Mouse (Mus musculus): ENCODE measurements around the gene Prpf31. TPM values are rescaled to one million over a fixed set of nuclear protein-coding genes. Genes with fewer than 3 reads are reported as not detected.

The Prpf31 gene
- polyA plus RNA-seq, 1 experiment from 2014 or later = 102 TPM

- 86% methylated on average over 3 of the region's 3 CpGs for WGBS
- ATAC-seq (no peak), DNase-seq (ENCODE audit: low spot score) (no peak)
- no peak overlapping the region for H3K27ac ChIP-seq (ENCODE audit: low read depth, low read length)
- no peak overlapping the region for H3K9ac ChIP-seq (ENCODE audit: low read length)
- H3K27me3 ChIP-seq (replicated peaks; ENCODE audit: control insufficient read depth, insufficient read depth, low read length) = no peaks in the 10 kb centered on the region
- no peaks in the 10 kb centered on the region for H3K9me3 ChIP-seq (replicated peaks; ENCODE audit: control insufficient read depth, low read length)
- no peak overlapping the region for H3K4me3 ChIP-seq (ENCODE audit: low read depth, low read length)
- H3K36me3 ChIP-seq (ENCODE audit: control insufficient read depth, insufficient read depth, low read length) = no peaks in the 10 kb centered on the region
- no peak overlapping the region for H3K4me2 ChIP-seq (ENCODE audit: low read length)
- peaks cover 5% of the 10 kb centered on the region for H3K4me1 ChIP-seq (ENCODE audit: control insufficient read depth, insufficient read depth, low read length)
These were observed 15.8 kb upstream of the Prpf31 start for GRCm38 (mm10) chr7:3614021-3614420.

GRCm38 (mm10) chr7:3616057-3616388 lies 13.8 kb upstream of the Prpf31 start, which contains the start of gene Oscar:
TSS of gene Oscar (minus strand) at chr7:3616157.
- H3K4me3 ChIP-seq (ENCODE audit: low read depth, low read length) = peak within 1 kb of the TSS; percentile 61
- no peak within 1 kb of the TSS; the same call in 1 of the 2 replicates for H3K4me2 ChIP-seq (ENCODE audit: low read length)
- 76% methylated on average over 4 of the region's 4 CpGs for WGBS
- peaks cover 5% of the 10 kb centered on the region for H3K4me1 ChIP-seq (ENCODE audit: control insufficient read depth, insufficient read depth, low read length)
- no peak for DNase-seq (ENCODE audit: low spot score)
- no peaks in the 10 kb centered on the region for H3K27me3 ChIP-seq (replicated peaks; ENCODE audit: control insufficient read depth, insufficient read depth, low read length)
- no peak within 1 kb of the TSS for H3K9ac ChIP-seq (ENCODE audit: low read length)
- no peaks in the 10 kb centered on the region for H3K9me3 ChIP-seq (replicated peaks; ENCODE audit: control insufficient read depth, low read length)
- no peak within 1 kb of the TSS for H3K27ac ChIP-seq (ENCODE audit: low read depth, low read length)
- ATAC-seq = no peak
- peaks cover 15% of the 10 kb centered on the region for H3K36me3 ChIP-seq (ENCODE audit: control insufficient read depth, insufficient read depth, low read length)

DNA sequence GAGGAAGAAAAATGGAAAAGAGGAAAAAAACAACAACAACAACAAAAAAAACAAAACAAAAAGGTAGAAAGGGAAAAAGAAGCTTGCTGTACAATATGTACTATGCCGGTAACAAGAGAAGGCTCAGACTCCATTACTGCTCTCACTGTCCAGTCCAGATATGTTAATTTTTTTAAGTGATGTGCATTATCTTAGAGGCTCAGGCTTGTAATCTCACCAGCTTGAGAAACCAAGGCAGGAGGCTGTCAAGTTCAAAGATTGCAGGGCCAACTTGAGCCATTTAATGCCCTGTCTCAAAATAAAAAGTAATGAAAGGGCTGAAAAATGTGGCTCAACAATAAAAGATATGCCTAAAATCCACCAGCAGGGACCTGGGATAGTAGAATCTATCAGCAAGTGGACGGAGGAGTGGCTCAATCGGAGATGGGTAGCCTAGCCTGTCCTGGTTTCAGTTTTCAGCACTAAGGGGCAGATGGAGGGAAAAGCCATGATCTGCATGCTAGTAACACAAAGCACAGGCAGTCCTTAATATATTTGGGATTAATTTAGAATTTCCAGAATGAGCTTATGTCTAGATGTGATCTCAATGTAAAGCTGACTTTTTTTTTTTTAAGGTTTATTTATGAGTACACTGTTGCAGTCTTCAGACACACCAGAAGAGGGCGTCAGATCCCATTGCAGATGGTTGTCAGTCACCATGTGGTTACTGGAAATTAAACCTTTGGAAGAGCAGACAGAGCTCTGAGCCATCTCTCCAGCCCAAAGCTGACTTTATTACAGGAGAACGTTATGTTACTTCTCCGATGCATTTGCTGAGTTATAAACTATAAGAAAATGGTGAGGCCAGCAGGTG lies 13.2 kb upstream of the Prpf31 start:
- no peak overlapping the region for H3K9ac ChIP-seq (ENCODE audit: low read length)
- H3K9me3 ChIP-seq (replicated peaks; ENCODE audit: control insufficient read depth, low read length) = no peaks in the 10 kb centered on the region
- no peak overlapping the region; the same call in 1 of the 2 replicates for H3K4me2 ChIP-seq (ENCODE audit: low read length)
- 45% methylated on average over 6 of the region's 6 CpGs for WGBS
- peak overlapping the region; percentile 61 for H3K4me3 ChIP-seq (ENCODE audit: low read depth, low read length)
- peak; percentile 40 for ATAC-seq
- DNase-seq (ENCODE audit: low spot score) = no peak
- H3K27me3 ChIP-seq (replicated peaks; ENCODE audit: control insufficient read depth, insufficient read depth, low read length) = no peaks in the 10 kb centered on the region
- H3K36me3 ChIP-seq (ENCODE audit: control insufficient read depth, insufficient read depth, low read length) = peaks cover 20% of the 10 kb centered on the region
- H3K4me1 ChIP-seq (ENCODE audit: control insufficient read depth, insufficient read depth, low read length) = peaks cover 5% of the 10 kb centered on the region
- H3K27ac ChIP-seq (ENCODE audit: low read depth, low read length) = no peak overlapping the region

DNA sequence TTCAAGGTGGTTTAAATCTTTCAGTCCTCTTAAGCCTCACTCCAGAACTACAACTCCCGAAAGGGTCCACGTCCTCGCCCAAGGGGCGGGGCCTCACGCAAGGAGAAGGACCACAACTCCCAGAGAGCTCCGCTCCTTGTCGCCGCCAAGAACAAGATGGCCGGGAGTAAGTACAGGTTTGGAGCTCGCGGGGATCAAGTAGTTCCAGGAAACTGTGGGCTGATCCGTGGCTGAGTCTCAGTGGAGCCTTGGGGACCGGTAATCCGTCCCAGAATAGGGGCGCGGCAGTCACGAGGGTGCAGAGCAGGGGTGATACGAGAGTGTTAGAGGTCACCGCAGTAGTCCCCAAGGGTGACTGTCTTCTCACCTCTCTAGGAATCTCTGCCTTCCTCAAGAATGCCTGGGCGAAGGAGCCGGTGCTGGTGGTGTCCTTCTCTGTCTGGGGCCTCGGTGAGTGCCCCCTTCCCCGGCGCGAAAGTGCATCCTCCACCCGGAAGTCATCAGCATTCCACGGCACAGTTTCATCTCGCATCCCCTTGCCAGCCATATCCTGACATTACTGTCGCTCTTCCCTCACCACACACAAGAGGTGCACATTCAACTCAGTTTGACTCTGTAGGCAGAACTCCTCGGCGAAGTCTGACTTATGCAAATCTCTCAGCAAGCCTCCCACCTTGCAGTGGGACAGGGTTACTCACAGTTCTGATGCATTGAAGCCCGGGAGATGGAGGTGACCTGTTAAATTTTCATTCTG lies 12.4 kb upstream of the Prpf31 start, which contains the start of gene Ndufa3:
TSS of gene Ndufa3 (plus strand) at position 132 of the 754 bp plus-strand sequence.
- Histone ChIP-seq H3K4me3 (ENCODE audit: low read depth, low read length) (peak within 1 kb of the TSS; percentile 61), H3K36me3 (ENCODE audit: control insufficient read depth, insufficient read depth, low read length) (peaks cover 28% of the 10 kb centered on the region), H3K4me2 (ENCODE audit: low read length) (peak within 1 kb of the TSS; percentile 70), H3K4me1 (ENCODE audit: control insufficient read depth, insufficient read depth, low read length) (peaks cover 5% of the 10 kb centered on the region), H3K9ac (ENCODE audit: low read length) (peak within 1 kb of the TSS; percentile 79), H3K27me3 (replicated peaks; ENCODE audit: control insufficient read depth, insufficient read depth, low read length) (no peaks in the 10 kb centered on the region), H3K9me3 (replicated peaks; ENCODE audit: control insufficient read depth, low read length) (no peaks in the 10 kb centered on the region), H3K27ac (ENCODE audit: low read depth, low read length) (no peak within 1 kb of the TSS)
- DNase-seq (ENCODE audit: low spot score) (peak; percentile 96), ATAC-seq (peak; percentile 97)
- WGBS = 2% methylated on average over 32 of the region's 32 CpGs

GRCm38 (mm10) chr7:3629030-3629429 lies 755 bp upstream of the Prpf31 start:
- 0 out of 2 replicates have a peak overlapping the region, but pooled peaks have one; percentile 14 for H3K27ac ChIP-seq (ENCODE audit: low read depth, low read length)
- DNase-seq (ENCODE audit: low spot score) (no peak), ATAC-seq (peak; percentile 35)
- H3K4me2 ChIP-seq (ENCODE audit: low read length) = peak overlapping the region; percentile 98
- peaks cover 23% of the 10 kb centered on the region for H3K36me3 ChIP-seq (ENCODE audit: control insufficient read depth, insufficient read depth, low read length)
- no peaks in the 10 kb centered on the region for H3K27me3 ChIP-seq (replicated peaks; ENCODE audit: control insufficient read depth, insufficient read depth, low read length)
- no peaks in the 10 kb centered on the region for H3K9me3 ChIP-seq (replicated peaks; ENCODE audit: control insufficient read depth, low read length)
- H3K9ac ChIP-seq (ENCODE audit: low read length) = peak overlapping the region; percentile 78
- H3K4me1 ChIP-seq (ENCODE audit: control insufficient read depth, insufficient read depth, low read length) = peaks cover 14% of the 10 kb centered on the region
- H3K4me3 ChIP-seq (ENCODE audit: low read depth, low read length) = peak overlapping the region; percentile 62
- WGBS = 37% methylated on average over 4 of the region's 4 CpGs

DNA sequence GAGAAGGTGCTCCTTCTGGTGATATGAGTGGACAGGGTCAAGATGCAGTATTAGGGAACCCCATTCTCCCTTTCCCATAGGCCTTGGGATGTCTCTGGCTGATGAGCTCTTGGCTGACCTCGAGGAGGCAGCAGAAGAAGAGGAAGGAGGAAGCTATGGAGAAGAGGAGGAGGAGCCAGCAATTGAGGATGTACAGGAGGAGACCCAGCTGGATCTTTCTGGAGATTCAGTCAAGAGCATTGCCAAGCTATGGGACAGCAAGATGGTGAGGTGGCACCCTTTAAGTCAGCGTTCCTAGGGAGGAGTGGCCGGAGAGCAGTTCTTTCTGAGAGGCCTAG lies 662 bp downstream of the Prpf31 start:
- H3K36me3 ChIP-seq (ENCODE audit: control insufficient read depth, insufficient read depth, low read length) = peaks cover 30% of the 10 kb centered on the region
- H3K4me2 ChIP-seq (ENCODE audit: low read length) = peak overlapping the region; percentile 79
- no peaks in the 10 kb centered on the region for H3K27me3 ChIP-seq (replicated peaks; ENCODE audit: control insufficient read depth, insufficient read depth, low read length)
- H3K9ac ChIP-seq (ENCODE audit: low read length) = peak overlapping the region; percentile 78
- peak overlapping the region; percentile 62 for H3K4me3 ChIP-seq (ENCODE audit: low read depth, low read length)
- no peak for DNase-seq (ENCODE audit: low spot score)
- 61% methylated on average over 3 of the region's 3 CpGs for WGBS
- no peak for ATAC-seq
- H3K9me3 ChIP-seq (replicated peaks; ENCODE audit: control insufficient read depth, low read length) = no peaks in the 10 kb centered on the region
- no peak overlapping the region for H3K27ac ChIP-seq (ENCODE audit: low read depth, low read length)
- H3K4me1 ChIP-seq (ENCODE audit: control insufficient read depth, insufficient read depth, low read length) = peaks cover 14% of the 10 kb centered on the region

DNA sequence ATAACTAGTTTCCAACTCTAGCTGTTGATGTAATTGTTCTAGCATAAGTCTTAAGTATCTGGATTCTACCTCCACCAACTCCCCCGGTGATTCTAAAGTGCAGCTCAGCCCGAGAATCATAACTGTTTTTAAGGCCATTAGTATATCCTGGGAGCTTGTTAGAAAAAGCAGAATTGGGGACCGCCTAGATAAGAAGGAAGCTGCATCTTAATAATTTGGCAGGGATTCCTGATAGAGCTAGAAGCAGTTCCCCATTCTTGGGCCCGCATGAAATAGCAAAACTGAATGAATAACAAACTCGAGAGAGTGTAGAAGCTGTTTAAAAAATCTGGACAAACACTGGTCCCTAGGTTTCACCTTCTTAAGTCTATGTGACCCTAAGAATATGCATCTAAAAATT lies 13.6 kb downstream of the Prpf31 start:
- no peak overlapping the region for H3K9ac ChIP-seq (ENCODE audit: low read length)
- H3K27me3 ChIP-seq (replicated peaks; ENCODE audit: control insufficient read depth, insufficient read depth, low read length) = no peaks in the 10 kb centered on the region
- WGBS = 71% methylated on average over 5 of the region's 5 CpGs
- H3K4me1 ChIP-seq (ENCODE audit: control insufficient read depth, insufficient read depth, low read length) = peaks cover 24% of the 10 kb centered on the region
- DNase-seq (ENCODE audit: low spot score) = no peak
- no peak overlapping the region for H3K4me3 ChIP-seq (ENCODE audit: low read depth, low read length)
- no peak for ATAC-seq
- H3K36me3 ChIP-seq (ENCODE audit: control insufficient read depth, insufficient read depth, low read length) = peaks cover 36% of the 10 kb centered on the region
- no peak overlapping the region for H3K4me2 ChIP-seq (ENCODE audit: low read length)
- H3K9me3 ChIP-seq (replicated peaks; ENCODE audit: control insufficient read depth, low read length) = no peaks in the 10 kb centered on the region
- no peak overlapping the region for H3K27ac ChIP-seq (ENCODE audit: low read depth, low read length)

- H3K27me3 ChIP-seq (replicated peaks; ENCODE audit: control insufficient read depth, insufficient read depth, low read length) = no peaks in the 10 kb centered on the region
- peak overlapping the region; percentile 62 for H3K4me2 ChIP-seq (ENCODE audit: low read length)
- DNase-seq (ENCODE audit: low spot score) (no peak), ATAC-seq (no peak)
- peak overlapping the region; percentile 36 for H3K4me3 ChIP-seq (ENCODE audit: low read depth, low read length)
- 27% methylated on average over 9 of the region's 9 CpGs for WGBS
- H3K9ac ChIP-seq (ENCODE audit: low read length) = peak overlapping the region; percentile 26; the same call in 1 of the 2 replicates
- H3K27ac ChIP-seq (ENCODE audit: low read depth, low read length) = no peak overlapping the region
- peaks cover 35% of the 10 kb centered on the region for H3K36me3 ChIP-seq (ENCODE audit: control insufficient read depth, insufficient read depth, low read length)
- peaks cover 28% of the 10 kb centered on the region for H3K4me1 ChIP-seq (ENCODE audit: control insufficient read depth, insufficient read depth, low read length)
- no peaks in the 10 kb centered on the region for H3K9me3 ChIP-seq (replicated peaks; ENCODE audit: control insufficient read depth, low read length)
These were observed 14.1 kb downstream of the Prpf31 start for GRCm38 (mm10) chr7:3643843-3644242.

DNA sequence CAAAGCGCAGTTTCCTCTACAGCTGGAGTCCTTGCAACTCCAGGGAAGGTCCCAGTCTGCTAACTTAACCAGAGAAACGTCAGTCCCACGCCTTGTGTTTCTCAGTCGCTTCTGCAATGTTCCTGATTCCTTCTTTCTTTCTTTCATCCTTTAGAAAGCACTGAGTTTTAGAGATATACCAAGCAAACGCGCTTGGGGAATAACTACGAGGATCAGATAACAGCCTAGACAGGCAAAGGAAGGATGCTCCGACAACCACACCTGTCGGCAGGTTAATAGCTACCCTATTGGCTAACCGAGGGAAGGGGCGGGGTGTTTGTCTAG lies 14.5 kb downstream of the Prpf31 start:
- DNase-seq (ENCODE audit: low spot score) (no peak), ATAC-seq (no peak)
- Histone ChIP-seq H3K4me2 (ENCODE audit: low read length) (peak overlapping the region; percentile 62), H3K4me3 (ENCODE audit: low read depth, low read length) (peak overlapping the region; percentile 36), H3K27ac (ENCODE audit: low read depth, low read length) (no peak overlapping the region), H3K4me1 (ENCODE audit: control insufficient read depth, insufficient read depth, low read length) (peaks cover 28% of the 10 kb centered on the region), H3K9me3 (replicated peaks; ENCODE audit: control insufficient read depth, low read length) (no peaks in the 10 kb centered on the region), H3K36me3 (ENCODE audit: control insufficient read depth, insufficient read depth, low read length) (peaks cover 31% of the 10 kb centered on the region), H3K27me3 (replicated peaks; ENCODE audit: control insufficient read depth, insufficient read depth, low read length) (no peaks in the 10 kb centered on the region), H3K9ac (ENCODE audit: low read length) (peak overlapping the region; percentile 26; the same call in 1 of the 2 replicates)
- WGBS = 0% methylated on average over 11 of the region's 11 CpGs
